Mouse (Mus musculus): Measurements from ENCODE around the gene Tbx19. TPM values are rescaled to one million over a fixed set of nuclear protein-coding genes. Genes with fewer than 3 reads are reported as not detected.

Tbx19 gene
- polyA plus RNA-seq (2012; ENCODE audit: insufficient read depth, insufficient read length, low replicate concordance, missing spikeins): not detected in 2 replicates

GRCm38 (mm10) chr1:165160723-165161405 is at the start of gene Tbx19:
Gene Tbx19, minus strand, starts transcription at chr1:165160773.
- H3K4me1 ChIP-seq (ENCODE audit: control insufficient read depth, insufficient read depth, low read length): no peaks in the 10 kb centered on the region
- 65% methylated on average over 8 of the region's 8 CpGs for WGBS
- H3K27ac ChIP-seq (ENCODE audit: insufficient read depth, low read depth, low read length): no peak within 1 kb of the TSS
- H3K4me3 ChIP-seq (ENCODE audit: insufficient read depth, low read depth, low read length): no peak within 1 kb of the TSS
- TF ChIP-seq CTCF (IDR thresholded peaks at IDR 0.05; ENCODE audit: insufficient read depth, low read depth, low read length) (no peak), POLR2A (IDR thresholded peaks at IDR 0.05; ENCODE audit: insufficient read depth, low read depth, low read length) (no peak)

GRCm38 (mm10) chr1:165205591-165205990 is 45.0 kb upstream of the Tbx19 start:
- WGBS: 41% methylated on average over 2 of the region's 2 CpGs
- H3K4me1 ChIP-seq (ENCODE audit: control insufficient read depth, insufficient read depth, low read length): no peaks in the 10 kb centered on the region
- TF ChIP-seq CTCF (IDR thresholded peaks at IDR 0.05; ENCODE audit: insufficient read depth, low read depth, low read length) (no peak), POLR2A (IDR thresholded peaks at IDR 0.05; ENCODE audit: insufficient read depth, low read depth, low read length) (no peak)
- H3K27ac ChIP-seq (ENCODE audit: insufficient read depth, low read depth, low read length): no peak overlapping the region
- H3K4me3 ChIP-seq (ENCODE audit: insufficient read depth, low read depth, low read length): no peak overlapping the region

- whole genome bisulfite sequencing: 59% methylated on average over 2 of the region's 2 CpGs
- TF ChIP-seq POLR2A (IDR thresholded peaks at IDR 0.05; ENCODE audit: insufficient read depth, low read depth, low read length) (no peak), CTCF (IDR thresholded peaks at IDR 0.05; ENCODE audit: insufficient read depth, low read depth, low read length) (no peak)
Observed at GRCm38 (mm10) chr1:165203488-165204035, 43.0 kb upstream of the Tbx19 start.

GRCm38 (mm10) chr1:165201445-165202012 is 41.0 kb upstream of the Tbx19 start:
- H3K4me1 ChIP-seq (ENCODE audit: control insufficient read depth, insufficient read depth, low read length): 0 out of 2 replicates have a peak, but pooled peaks cover 4% of the 10 kb centered on the region
- TF ChIP-seq POLR2A (IDR thresholded peaks at IDR 0.05; ENCODE audit: insufficient read depth, low read depth, low read length): no peak
- TF ChIP-seq CTCF (IDR thresholded peaks at IDR 0.05; ENCODE audit: insufficient read depth, low read depth, low read length): no peak
- WGBS: 89% methylated on average over 4 of the region's 4 CpGs
- no peak overlapping the region for H3K4me3 ChIP-seq (ENCODE audit: insufficient read depth, low read depth, low read length)
- no peak overlapping the region for H3K27ac ChIP-seq (ENCODE audit: insufficient read depth, low read depth, low read length)

More at GRCm38 (mm10) chr1:165203488-165204035, 43.0 kb upstream of the Tbx19 start:
- Histone ChIP-seq H3K27ac (ENCODE audit: insufficient read depth, low read depth, low read length) (no peak overlapping the region), H3K4me1 (ENCODE audit: control insufficient read depth, insufficient read depth, low read length) (no peaks in the 10 kb centered on the region), H3K4me3 (ENCODE audit: insufficient read depth, low read depth, low read length) (no peak overlapping the region)

GRCm38 (mm10) chr1:165200748-165201147 is 40.2 kb upstream of the Tbx19 start:
- Histone ChIP-seq H3K4me3 (ENCODE audit: insufficient read depth, low read depth, low read length) (no peak overlapping the region), H3K4me1 (ENCODE audit: control insufficient read depth, insufficient read depth, low read length) (0 out of 2 replicates have a peak, but pooled peaks cover 4% of the 10 kb centered on the region), H3K27ac (ENCODE audit: insufficient read depth, low read depth, low read length) (no peak overlapping the region)
- TF ChIP-seq POLR2A (IDR thresholded peaks at IDR 0.05; ENCODE audit: insufficient read depth, low read depth, low read length): no peak
- no peak for TF ChIP-seq CTCF (IDR thresholded peaks at IDR 0.05; ENCODE audit: insufficient read depth, low read depth, low read length)
- 80% methylated on average over 8 of the region's 8 CpGs for WGBS

- Histone ChIP-seq H3K27ac (ENCODE audit: insufficient read depth, low read depth, low read length) (no peak overlapping the region), H3K4me3 (ENCODE audit: insufficient read depth, low read depth, low read length) (no peak overlapping the region), H3K4me1 (ENCODE audit: control insufficient read depth, insufficient read depth, low read length) (0 out of 2 replicates have a peak, but pooled peaks cover 4% of the 10 kb centered on the region)
- 67% methylated on average over 3 of the region's 3 CpGs for WGBS
- TF ChIP-seq POLR2A (IDR thresholded peaks at IDR 0.05; ENCODE audit: insufficient read depth, low read depth, low read length): no peak
- TF ChIP-seq CTCF (IDR thresholded peaks at IDR 0.05; ENCODE audit: insufficient read depth, low read depth, low read length): no peak
Observed at GRCm38 (mm10) chr1:165199639-165200038, 39.1 kb upstream of the Tbx19 start.

- H3K4me1 ChIP-seq (ENCODE audit: control insufficient read depth, insufficient read depth, low read length): peaks cover 9% of the 10 kb centered on the region
- WGBS: 85% methylated on average over 1 of the region's 1 CpGs
- no peak for TF ChIP-seq CTCF (IDR thresholded peaks at IDR 0.05; ENCODE audit: insufficient read depth, low read depth, low read length)
- no peak for TF ChIP-seq POLR2A (IDR thresholded peaks at IDR 0.05; ENCODE audit: insufficient read depth, low read depth, low read length)
Observed at GRCm38 (mm10) chr1:165198951-165199350, 38.4 kb upstream of the Tbx19 start.

GRCm38 (mm10) chr1:165197875-165198274 is 37.3 kb upstream of the Tbx19 start:
- Histone ChIP-seq H3K4me3 (ENCODE audit: insufficient read depth, low read depth, low read length) (no peak overlapping the region), H3K27ac (ENCODE audit: insufficient read depth, low read depth, low read length) (no peak overlapping the region), H3K4me1 (ENCODE audit: control insufficient read depth, insufficient read depth, low read length) (peaks cover 12% of the 10 kb centered on the region)
- TF ChIP-seq CTCF (IDR thresholded peaks at IDR 0.05; ENCODE audit: insufficient read depth, low read depth, low read length) (no peak), POLR2A (IDR thresholded peaks at IDR 0.05; ENCODE audit: insufficient read depth, low read depth, low read length) (no peak)
- 61% methylated on average over 3 of the region's 3 CpGs for WGBS

More at GRCm38 (mm10) chr1:165198951-165199350, 38.4 kb upstream of the Tbx19 start:
- Histone ChIP-seq H3K4me3 (ENCODE audit: insufficient read depth, low read depth, low read length) (no peak overlapping the region), H3K27ac (ENCODE audit: insufficient read depth, low read depth, low read length) (no peak overlapping the region)

- no peak for TF ChIP-seq CTCF (IDR thresholded peaks at IDR 0.05; ENCODE audit: insufficient read depth, low read depth, low read length)
- TF ChIP-seq POLR2A (IDR thresholded peaks at IDR 0.05; ENCODE audit: insufficient read depth, low read depth, low read length): no peak
- WGBS: 86% methylated on average over 3 of the region's 3 CpGs
- H3K4me3 ChIP-seq (ENCODE audit: insufficient read depth, low read depth, low read length): no peak overlapping the region
- H3K4me1 ChIP-seq (ENCODE audit: control insufficient read depth, insufficient read depth, low read length): peaks cover 12% of the 10 kb centered on the region
- H3K27ac ChIP-seq (ENCODE audit: insufficient read depth, low read depth, low read length): no peak overlapping the region
Observed at GRCm38 (mm10) chr1:165195396-165195960, 34.9 kb upstream of the Tbx19 start.
